Mouse (Mus musculus): ENCODE measurements around the gene Supt3. TPM values are rescaled to one million over a fixed set of nuclear protein-coding genes. Genes with fewer than 3 reads are reported as not detected.

Gene Supt3
- polyA plus RNA-seq, 2 experiments = 10.5 to 21.3 TPM

DNA sequence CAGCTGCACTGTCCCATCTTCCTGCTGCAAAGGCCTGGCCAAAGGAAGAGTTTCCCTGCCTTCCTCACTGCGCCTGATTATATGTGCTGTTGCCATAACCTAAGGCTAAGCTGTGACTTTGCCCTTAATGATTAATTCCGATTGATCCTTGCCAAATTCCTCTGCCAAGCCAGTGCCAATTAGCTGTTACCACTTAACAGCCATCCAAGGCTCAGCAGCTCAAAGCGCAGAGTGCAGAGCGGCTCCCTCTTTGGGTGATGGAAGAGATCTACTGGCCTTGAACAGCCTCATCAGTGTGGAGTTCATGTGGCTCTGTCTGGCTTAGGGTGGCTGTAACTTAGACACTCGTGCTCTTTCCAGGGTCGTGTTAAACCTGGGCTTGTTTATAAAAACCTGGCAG, 366.1 kb downstream of the Supt3 start:
- Histone ChIP-seq H3K4me1 (ENCODE audit: control insufficient read depth, insufficient read depth, low read length) (peaks cover 4% of the 10 kb centered on the region; the same call in 1 of the 2 replicates), H3K4me2 (replicated peaks; ENCODE audit: low read depth, low read length, severe bottlenecking) (no peak overlapping the region), H3K36me3 (ENCODE audit: control insufficient read depth, insufficient read depth, low read length) (no peaks in the 10 kb centered on the region), H3K4me3 (replicated peaks; ENCODE audit: low read length) (no peak overlapping the region), H3K9ac (ENCODE audit: low read depth, low read length, severe bottlenecking) (no peak overlapping the region), H3K9me3 (ENCODE audit: control insufficient read depth, low read length) (no peaks in the 10 kb centered on the region), H3K27ac (replicated peaks; ENCODE audit: low read depth, low read length) (no peak overlapping the region), H3K27me3 (ENCODE audit: control insufficient read depth, insufficient read depth, low read length) (no peaks in the 10 kb centered on the region)
- WGBS = 64% methylated on average over 6 of the region's 6 CpGs
- no peak for ATAC-seq (ENCODE audit: low FRiP score, low read depth)
- DNase-seq (ENCODE audit: low spot score) = no peak
- no peak for TF ChIP-seq POLR2A (IDR thresholded peaks at IDR 0.05; ENCODE audit: borderline replicate concordance, extremely low read depth, insufficient read depth, insufficient read length)

DNA sequence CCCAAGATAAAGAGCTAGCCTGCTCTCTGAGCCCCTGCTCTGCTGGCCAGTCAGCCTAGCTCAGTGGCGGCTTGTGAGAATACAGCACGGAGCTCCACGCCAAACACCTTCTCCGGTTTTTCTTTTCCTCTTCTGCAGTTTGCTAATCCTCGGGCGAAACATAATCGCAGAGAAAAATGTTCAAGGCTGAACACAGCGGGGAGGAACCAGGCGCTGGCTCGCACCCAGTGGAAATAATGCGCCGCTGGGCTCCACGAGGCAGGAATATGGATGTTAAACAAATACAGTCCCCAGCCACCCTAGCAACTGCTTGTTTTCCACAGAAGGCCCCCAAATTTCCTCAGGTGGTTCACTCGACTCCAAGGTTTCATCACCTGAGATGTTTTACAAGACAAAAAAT, 367.7 kb downstream of the Supt3 start:
- no peaks in the 10 kb centered on the region for H3K27me3 ChIP-seq (ENCODE audit: control insufficient read depth, insufficient read depth, low read length)
- WGBS = 58% methylated on average over 14 of the region's 14 CpGs
- no peak overlapping the region for H3K4me3 ChIP-seq (replicated peaks; ENCODE audit: low read length)
- H3K9me3 ChIP-seq (ENCODE audit: control insufficient read depth, low read length) = no peaks in the 10 kb centered on the region
- H3K27ac ChIP-seq (replicated peaks; ENCODE audit: low read depth, low read length) = peak overlapping the region; percentile 48
- H3K4me2 ChIP-seq (replicated peaks; ENCODE audit: low read depth, low read length, severe bottlenecking) = no peak overlapping the region
- ATAC-seq (ENCODE audit: low FRiP score, low read depth) = 0 out of 2 replicates have a peak, but pooled peaks have one; percentile 41
- no peak overlapping the region for H3K9ac ChIP-seq (ENCODE audit: low read depth, low read length, severe bottlenecking)
- H3K36me3 ChIP-seq (ENCODE audit: control insufficient read depth, insufficient read depth, low read length) = no peaks in the 10 kb centered on the region
- TF ChIP-seq POLR2A (IDR thresholded peaks at IDR 0.05; ENCODE audit: borderline replicate concordance, extremely low read depth, insufficient read depth, insufficient read length) = no peak
- DNase-seq (ENCODE audit: low spot score) = peak; percentile 39
- H3K4me1 ChIP-seq (ENCODE audit: control insufficient read depth, insufficient read depth, low read length) = peaks cover 4% of the 10 kb centered on the region; the same call in 1 of the 2 replicates

DNA sequence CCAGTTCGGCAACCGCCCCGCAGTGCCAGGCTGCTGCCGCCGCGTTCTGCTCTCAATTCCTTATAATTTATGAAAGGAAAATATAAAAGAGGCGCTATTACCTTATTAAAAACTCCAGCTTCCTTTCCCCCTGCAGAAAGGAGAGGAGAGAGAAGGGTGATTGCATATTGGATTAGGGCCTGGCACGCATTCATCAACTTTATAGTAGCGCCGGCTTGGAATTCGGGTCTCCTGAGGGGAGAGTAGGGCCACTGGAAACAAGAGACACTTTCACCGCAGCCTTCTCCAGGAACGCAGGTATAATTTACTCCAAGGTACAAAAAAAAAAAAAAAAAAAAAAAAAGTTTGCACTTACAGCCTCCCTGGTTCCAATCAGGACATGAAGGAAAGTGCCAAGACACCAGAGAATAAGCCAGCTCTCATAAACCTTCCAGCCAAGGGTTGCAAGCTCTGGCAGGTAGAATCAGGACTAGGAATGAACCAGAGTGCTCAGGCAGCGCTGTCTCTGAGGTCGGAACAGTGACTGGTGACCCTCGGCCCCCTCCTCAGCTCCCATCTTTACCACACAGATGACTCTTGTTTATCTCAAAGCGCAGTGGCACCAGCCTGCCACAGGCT, 374.5 kb downstream of the Supt3 start:
- H3K9ac ChIP-seq (ENCODE audit: low read depth, low read length, severe bottlenecking) = no peak overlapping the region
- no peak overlapping the region for H3K4me3 ChIP-seq (replicated peaks; ENCODE audit: low read length)
- no peaks in the 10 kb centered on the region for H3K9me3 ChIP-seq (ENCODE audit: control insufficient read depth, low read length)
- ATAC-seq (ENCODE audit: low FRiP score, low read depth) = no peak
- TF ChIP-seq POLR2A (IDR thresholded peaks at IDR 0.05; ENCODE audit: borderline replicate concordance, extremely low read depth, insufficient read depth, insufficient read length) = no peak
- peak; percentile 72 for DNase-seq (ENCODE audit: low spot score)
- no peak overlapping the region for H3K27ac ChIP-seq (replicated peaks; ENCODE audit: low read depth, low read length)
- H3K36me3 ChIP-seq (ENCODE audit: control insufficient read depth, insufficient read depth, low read length) = no peaks in the 10 kb centered on the region
- peaks cover 25% of the 10 kb centered on the region for H3K4me1 ChIP-seq (ENCODE audit: control insufficient read depth, insufficient read depth, low read length)
- H3K4me2 ChIP-seq (replicated peaks; ENCODE audit: low read depth, low read length, severe bottlenecking) = no peak overlapping the region
- no peaks in the 10 kb centered on the region for H3K27me3 ChIP-seq (ENCODE audit: control insufficient read depth, insufficient read depth, low read length)
- 31% methylated on average over 17 of the region's 17 CpGs for WGBS

DNA sequence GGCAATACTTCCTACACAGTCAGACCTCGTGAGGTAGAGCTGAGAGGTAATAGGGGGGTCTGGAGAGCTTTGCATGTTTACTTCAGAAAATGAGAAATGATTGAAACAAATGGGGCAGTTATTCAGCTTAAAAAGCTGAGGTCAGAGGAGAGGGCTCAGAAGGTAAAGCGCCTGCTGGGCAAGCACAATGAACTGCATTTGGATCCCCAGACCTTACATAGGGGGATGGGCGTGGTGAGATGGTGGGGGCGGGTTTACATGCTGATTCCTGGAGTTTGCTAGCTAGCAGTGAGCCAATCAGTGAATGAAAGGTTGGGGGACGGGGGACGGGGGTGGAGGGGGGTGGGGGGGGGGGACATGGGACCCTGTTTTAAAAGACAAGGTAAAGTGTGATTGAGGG, 376.8 kb downstream of the Supt3 start:
- ATAC-seq (ENCODE audit: low FRiP score, low read depth) = no peak
- no peak overlapping the region for H3K4me3 ChIP-seq (replicated peaks; ENCODE audit: low read length)
- 22% methylated on average over 4 of the region's 6 CpGs for WGBS
- no peak overlapping the region for H3K27ac ChIP-seq (replicated peaks; ENCODE audit: low read depth, low read length)
- no peaks in the 10 kb centered on the region for H3K9me3 ChIP-seq (ENCODE audit: control insufficient read depth, low read length)
- H3K9ac ChIP-seq (ENCODE audit: low read depth, low read length, severe bottlenecking) = no peak overlapping the region
- H3K4me2 ChIP-seq (replicated peaks; ENCODE audit: low read depth, low read length, severe bottlenecking) = no peak overlapping the region
- H3K36me3 ChIP-seq (ENCODE audit: control insufficient read depth, insufficient read depth, low read length) = no peaks in the 10 kb centered on the region
- no peak for TF ChIP-seq POLR2A (IDR thresholded peaks at IDR 0.05; ENCODE audit: borderline replicate concordance, extremely low read depth, insufficient read depth, insufficient read length)
- no peak for DNase-seq (ENCODE audit: low spot score)
- H3K27me3 ChIP-seq (ENCODE audit: control insufficient read depth, insufficient read depth, low read length) = no peaks in the 10 kb centered on the region
- H3K4me1 ChIP-seq (ENCODE audit: control insufficient read depth, insufficient read depth, low read length) = peaks cover 32% of the 10 kb centered on the region

DNA sequence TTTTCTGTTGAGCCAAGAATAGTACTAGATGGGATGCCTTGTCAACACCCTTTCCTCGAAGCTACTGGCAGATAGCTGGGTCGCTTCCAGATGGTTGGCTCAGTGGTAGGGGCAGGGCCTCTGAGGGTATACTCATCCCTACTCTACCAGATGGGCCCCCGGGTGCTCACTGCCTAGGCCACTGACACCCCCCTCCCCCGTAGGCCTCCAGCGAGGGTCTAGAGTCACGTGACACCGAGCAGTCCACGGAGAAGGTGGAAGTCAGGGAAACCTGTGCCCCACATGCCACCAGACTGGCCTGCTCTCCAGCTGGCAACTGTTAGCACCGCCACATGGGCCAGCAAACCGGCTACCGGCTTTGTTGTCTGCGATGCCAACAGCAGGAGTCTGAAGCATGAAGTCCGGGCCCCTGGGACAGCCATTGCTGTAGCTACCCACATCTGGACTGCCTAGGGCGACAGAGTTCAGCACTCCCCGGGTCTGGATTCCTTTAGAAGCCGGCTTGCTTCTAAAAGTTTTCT, 381.3 kb downstream of the Supt3 start:
- H3K36me3 ChIP-seq (ENCODE audit: control insufficient read depth, insufficient read depth, low read length) = no peaks in the 10 kb centered on the region
- 28% methylated on average over 15 of the region's 16 CpGs for WGBS
- ATAC-seq (ENCODE audit: low FRiP score, low read depth) = 0 out of 2 replicates have a peak, but pooled peaks have one; percentile 50

More for the DNA sequence above, 381.3 kb downstream of the Supt3 start:
- Histone ChIP-seq H3K4me2 (replicated peaks; ENCODE audit: low read depth, low read length, severe bottlenecking) (peak overlapping the region; percentile 25), H3K4me1 (ENCODE audit: control insufficient read depth, insufficient read depth, low read length) (peaks cover 11% of the 10 kb centered on the region), H3K9ac (ENCODE audit: low read depth, low read length, severe bottlenecking) (no peak overlapping the region), H3K9me3 (ENCODE audit: control insufficient read depth, low read length) (no peaks in the 10 kb centered on the region), H3K27me3 (ENCODE audit: control insufficient read depth, insufficient read depth, low read length) (no peaks in the 10 kb centered on the region), H3K4me3 (replicated peaks; ENCODE audit: low read length) (no peak overlapping the region), H3K27ac (replicated peaks; ENCODE audit: low read depth, low read length) (no peak overlapping the region)
- peak; percentile 70 for DNase-seq (ENCODE audit: low spot score)
- no peak for TF ChIP-seq POLR2A (IDR thresholded peaks at IDR 0.05; ENCODE audit: borderline replicate concordance, extremely low read depth, insufficient read depth, insufficient read length)
